Mouse (Mus musculus) small intestine, adult 2 months (tissue): ENCODE results near the gene Hps5.

Source experiments
- CTCF ChIP-seq: fragments of 200-500 bp; IDR thresholded peaks from 2 replicates; pipeline ENCODE4 v1.5.1; 2012; ENCODE audit warnings: low read depth, mild to moderate bottlenecking, control low read depth, inconsistent platforms, low read length, moderate library complexity, mixed read lengths; ENCODE audit not compliant: insufficient replicate concordance, insufficient read length; ENCODE audit errors: extremely low read depth
- POLR2A ChIP-seq: fragments of 200-500 bp; IDR thresholded peaks from 2 replicates; pipeline ENCODE4 v1.6.1; 2012; ENCODE audit warnings: low read depth, mild to moderate bottlenecking, control low read depth, inconsistent platforms, low read length, moderate library complexity

DNA sequence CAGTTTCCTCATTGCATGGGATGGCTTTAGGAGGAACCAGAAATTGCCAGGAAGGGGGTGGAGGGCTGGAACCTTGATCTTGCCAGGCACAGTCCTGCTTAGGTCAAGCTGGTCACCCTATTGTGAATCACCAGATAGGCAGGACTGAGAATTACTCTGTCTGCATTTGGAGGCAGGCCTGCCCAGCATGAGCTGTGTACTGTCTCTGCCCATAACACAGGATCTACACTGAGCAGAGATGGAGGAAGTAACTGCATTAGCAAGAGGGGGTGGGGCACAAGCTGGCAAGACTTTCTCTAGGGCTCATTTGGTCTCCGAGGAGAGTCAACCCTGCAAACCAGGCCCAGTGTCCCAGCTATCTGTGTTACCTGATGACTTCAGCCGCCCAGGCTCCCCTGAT, 60.9 kb downstream of the Hps5 start:
- TF ChIP-seq CTCF (no peak), POLR2A (no peak)
